Mouse (Mus musculus): ENCODE measurements at regions not wholly inside any gene's neighbourhood (a gene's known extent, or its start where the extent isn't known, plus 50 kb on each side); places are given as distances from the start of the nearest gene placed in this dataset.
A peak's percentile ranks its signal among the peaks of the same experiment; 100 is the strongest.

DNA sequence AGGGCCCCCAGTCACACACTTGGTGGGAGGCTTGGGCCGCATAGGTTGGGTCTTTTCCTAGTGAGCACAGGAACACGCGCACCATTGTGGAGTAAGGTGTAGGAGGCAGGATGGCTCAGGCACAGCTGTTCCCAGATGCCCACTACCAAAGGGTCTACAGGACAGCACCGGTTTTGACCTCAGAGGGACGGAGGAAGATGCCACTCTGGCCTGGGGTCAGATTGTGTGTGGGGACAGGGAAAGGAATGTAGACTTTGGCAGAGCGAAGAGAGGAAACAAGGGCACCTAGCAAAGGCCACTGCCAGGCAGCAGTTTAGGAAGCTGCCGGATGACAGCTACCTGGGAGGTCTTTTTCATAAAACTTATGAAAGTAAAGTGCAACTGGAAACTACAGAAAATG lies 73.5 kb upstream of the Slc25a13 start:
- no peak for DNase-seq (ENCODE audit: low spot score)

GRCm38 (mm10) chr6:6289806-6290205 lies 72.8 kb upstream of the Slc25a13 start:
- peak; percentile 90 for DNase-seq (ENCODE audit: low spot score)

GRCm38 (mm10) chr6:6280812-6281568 lies 64.0 kb upstream of the Slc25a13 start:
- DNase-seq (ENCODE audit: low spot score) = no peak

GRCm38 (mm10) chr6:6279646-6280045 lies 62.7 kb upstream of the Slc25a13 start:
- no peak for DNase-seq (ENCODE audit: low spot score)

DNA sequence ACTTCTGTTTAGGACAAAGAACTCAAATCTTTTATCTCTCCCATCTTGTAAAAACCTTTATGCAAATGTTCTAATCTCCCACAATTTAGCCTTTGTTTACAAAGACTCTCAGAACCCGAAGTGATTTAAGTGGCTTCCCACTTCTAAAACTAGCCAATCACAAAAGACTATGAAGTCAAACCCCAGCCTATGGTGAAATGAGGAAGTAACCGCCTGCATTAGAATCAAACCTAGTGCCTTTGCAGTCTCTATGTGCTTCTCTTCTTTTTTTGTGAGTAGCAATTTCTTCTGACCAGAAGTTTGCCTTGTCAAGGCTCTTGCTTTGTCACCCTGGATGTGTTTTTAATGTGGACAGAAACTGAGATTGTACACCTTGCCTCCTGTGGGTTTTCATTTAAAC lies 53.6 kb upstream of the Slc25a13 start:
- DNase-seq (ENCODE audit: low spot score) = no peak

All from embryo, embryonic 10 days (tissue).